Mouse (Mus musculus) intestine, embryonic 14.5 days (tissue): Measurements from ENCODE around the gene Serpina1e. TPM values are rescaled to one million over a fixed set of nuclear protein-coding genes. Genes with fewer than 3 reads are reported as not detected.
A peak's percentile ranks its signal among the peaks of the same experiment; 100 is the strongest.
"Not testable (repeated sequence)": the region's sequence is repeated elsewhere in the genome, so short reads cannot be mapped to it uniquely, and the experiment has no call there.

Experiments
- ATAC-seq: fragments of 200-750 bp; cut with Nextera tagmentation; replicated peaks from 2 replicates; pipeline ENCODE4 v1.8.0; 2017; ENCODE audit warnings: low read depth, moderate number of reproducible peaks, moderate TSS enrichment, moderate library complexity; ENCODE audit not compliant: low FRiP score, low TSS enrichment
- DNase-seq: peaks from one replicate; pipeline ENCODE4 v3.0.0-alpha.2; 2018; ENCODE audit warnings: low spot score
- H3K27ac ChIP-seq: fragments of 300-500 bp; sonication (generic); 2 replicates; pipeline ENCODE4 v1.5.1; 2014; ENCODE audit warnings: low read depth, mild to moderate bottlenecking, control low read depth
- H3K27me3 ChIP-seq: fragments of 300-500 bp; sonication (generic); replicated peaks from 2 replicates; pipeline ENCODE4 v1.6.1; 2014; ENCODE audit warnings: low read length, control low read depth; ENCODE audit not compliant: control insufficient read depth, insufficient read depth
- H3K36me3 ChIP-seq: fragments of 300-500 bp; sonication (generic); 2 replicates; pipeline ENCODE4 v1.6.1; 2014; ENCODE audit warnings: low read length, control low read depth; ENCODE audit not compliant: control insufficient read depth, insufficient read depth
- H3K4me1 ChIP-seq: fragments of 300-500 bp; sonication (generic); replicated peaks from 2 replicates; pipeline ENCODE4 v1.6.1; 2014; ENCODE audit warnings: low read length, control low read depth, mixed read lengths; ENCODE audit not compliant: control insufficient read depth, insufficient read depth
- H3K4me2 ChIP-seq: fragments of 300-500 bp; sonication (generic); 2 replicates; pipeline ENCODE4 v1.6.1; 2014; ENCODE audit warnings: low read length
- H3K4me3 ChIP-seq: fragments of 300-500 bp; sonication (generic); 2 replicates; pipeline ENCODE4 v1.5.1; 2014; ENCODE audit warnings: low read depth, low read length, control low read depth, mixed read lengths
- H3K9ac ChIP-seq: fragments of 300-500 bp; sonication (generic); 2 replicates; pipeline ENCODE4 v1.6.1; 2014; ENCODE audit warnings: mild to moderate bottlenecking, low read length
- H3K9me3 ChIP-seq: fragments of 300-500 bp; sonication (generic); 2 replicates; pipeline ENCODE4 v1.6.1; 2016; ENCODE audit warnings: low read length, control low read depth; ENCODE audit not compliant: control insufficient read depth
- WGBS: fragments of 180-500 bp; shearing (Covaris S2); extraction: QIAGEN DNeasy Blood & Tissue Kit; methylation state at CpG from one replicate; pipeline ENCODE4 v1.1.7; 2014; 5-methylcytosine and 5-hydroxymethylcytosine counted together
- polyA plus RNA-seq: library from polyadenylated mRNA; unstranded; fragments of >200 nt; fragmentation: Nextera tagmentation; extraction: Ambion mirVana; gene quantifications from 2 replicates; pipeline ENCODE4 v1.2.1, GENCODE M21; 2014

Serpina1e gene
- polyA plus RNA-seq, 1 experiment from 2014 or later, result 9.2 TPM

DNA sequence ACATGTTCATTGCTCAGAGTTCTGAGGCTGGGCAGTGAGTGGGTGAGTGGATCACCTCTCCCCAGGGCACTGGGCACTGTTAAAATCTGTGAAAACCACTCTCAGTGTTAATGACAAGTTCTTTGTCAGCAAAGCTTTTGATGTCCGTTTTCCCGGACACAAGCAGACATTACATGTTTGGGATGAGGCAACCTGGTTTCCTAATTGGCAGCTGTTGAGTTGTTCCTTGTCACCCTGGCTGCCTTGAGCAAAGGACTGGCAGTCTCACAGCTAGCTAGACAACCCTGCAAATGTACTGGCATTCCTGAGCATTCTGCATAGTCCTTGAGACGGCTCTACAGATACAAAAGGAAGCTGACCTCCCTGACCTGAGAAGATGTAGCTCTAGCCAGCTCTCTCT lies 18.3 kb upstream of the Serpina1e start:
- Histone ChIP-seq H3K27ac (no peak overlapping the region), H3K4me2 (no peak overlapping the region), H3K27me3 (no peaks in the 10 kb centered on the region), H3K4me1 (no peaks in the 10 kb centered on the region), H3K9ac (no peak overlapping the region), H3K9me3 (no peaks in the 10 kb centered on the region), H3K4me3 (no peak overlapping the region), H3K36me3 (no peaks in the 10 kb centered on the region)
- 72% methylated on average over 3 of the region's 3 CpGs for WGBS
- no peak for ATAC-seq
- DNase-seq, result no peak

DNA sequence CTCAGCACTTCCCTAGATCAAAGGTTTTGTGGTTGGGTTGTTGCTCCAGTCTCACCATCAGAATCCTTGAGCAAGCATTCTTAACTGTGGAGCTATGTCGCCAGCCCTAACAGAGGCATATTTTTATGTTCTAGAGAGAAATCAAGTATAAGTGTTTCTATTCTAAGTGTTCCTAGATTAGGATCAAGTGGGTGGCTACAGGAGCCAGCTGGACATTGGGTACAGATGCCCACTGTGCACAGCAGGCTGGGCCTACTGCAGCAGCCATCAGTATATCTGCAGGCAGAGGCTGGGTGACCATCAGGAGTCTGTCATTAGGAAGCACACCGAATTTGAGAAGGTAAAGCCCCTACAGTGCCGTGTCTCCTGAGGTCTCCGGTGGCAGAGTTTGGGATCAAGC lies 12.3 kb upstream of the Serpina1e start:
- Histone ChIP-seq H3K4me1 (no peaks in the 10 kb centered on the region), H3K9ac (no peak overlapping the region), H3K27ac (no peak overlapping the region), H3K4me3 (no peak overlapping the region), H3K27me3 (no peaks in the 10 kb centered on the region), H3K4me2 (no peak overlapping the region), H3K36me3 (no peaks in the 10 kb centered on the region), H3K9me3 (0 out of 2 replicates have a peak, but pooled peaks cover 2% of the 10 kb centered on the region)
- ATAC-seq, result no peak
- WGBS, result 92% methylated on average over 4 of the region's 4 CpGs
- no peak for DNase-seq

DNA sequence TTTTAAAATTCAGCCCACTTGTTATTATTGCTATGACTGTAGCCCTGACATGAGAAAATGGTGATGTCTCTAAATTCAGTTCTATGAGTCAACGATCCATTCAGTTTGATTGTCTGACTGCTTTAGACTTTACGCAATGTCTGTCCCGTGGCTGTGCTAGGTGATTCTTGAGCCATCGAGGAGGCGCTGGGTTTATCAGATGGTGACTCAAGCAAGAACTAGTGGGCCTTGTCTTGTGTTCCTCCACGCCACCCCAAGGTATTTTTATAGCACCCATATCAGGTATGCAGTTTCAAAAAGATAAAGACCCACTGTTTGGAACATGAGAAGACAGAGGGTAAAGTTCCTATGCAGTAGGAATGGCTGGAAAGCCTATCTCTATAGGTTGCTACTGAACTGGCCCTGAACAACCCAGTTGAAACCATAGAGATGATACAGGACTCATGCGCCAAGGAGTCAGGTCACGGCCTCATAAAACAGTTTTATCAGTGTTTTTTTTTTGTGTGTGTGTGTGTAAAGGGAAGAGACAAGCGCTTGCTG lies 10.9 kb upstream of the Serpina1e start:
- DNase-seq (no peak), ATAC-seq (peak; percentile 84)
- Histone ChIP-seq H3K9ac (no peak overlapping the region), H3K27me3 (no peaks in the 10 kb centered on the region), H3K4me1 (no peaks in the 10 kb centered on the region), H3K27ac (no peak overlapping the region), H3K4me2 (no peak overlapping the region), H3K9me3 (0 out of 2 replicates have a peak, but pooled peaks cover 2% of the 10 kb centered on the region), H3K4me3 (no peak overlapping the region), H3K36me3 (no peaks in the 10 kb centered on the region)
- WGBS, result 76% methylated on average over 9 of the region's 9 CpGs

DNA sequence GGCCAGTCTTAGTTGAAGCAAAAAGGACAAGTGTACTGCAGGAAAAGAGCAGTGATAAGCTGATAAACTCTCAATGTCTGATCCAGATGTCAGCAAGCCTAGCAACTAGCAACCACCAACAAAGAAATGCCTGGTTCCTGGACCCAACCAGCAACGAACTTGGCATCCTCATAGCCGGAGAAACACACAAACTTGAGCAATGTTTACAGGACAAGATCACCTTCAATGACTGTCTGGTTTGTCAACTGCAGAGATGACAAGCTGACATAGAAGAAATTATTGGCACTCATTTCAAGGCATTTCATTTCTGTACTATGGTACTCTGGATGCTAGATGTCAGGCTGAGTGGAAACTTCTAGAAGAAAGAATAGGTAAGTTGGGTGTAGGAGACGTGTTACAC lies 8.0 kb upstream of the Serpina1e start:
- H3K4me1 ChIP-seq, result no peaks in the 10 kb centered on the region
- H3K4me2 ChIP-seq, result no peak overlapping the region
- no peak overlapping the region for H3K4me3 ChIP-seq
- 81% methylated on average over 3 of the region's 3 CpGs for WGBS
- H3K36me3 ChIP-seq, result no peaks in the 10 kb centered on the region
- H3K27me3 ChIP-seq, result no peaks in the 10 kb centered on the region
- H3K9ac ChIP-seq, result no peak overlapping the region
- H3K27ac ChIP-seq, result no peak overlapping the region
- 0 out of 2 replicates have a peak, but pooled peaks cover 2% of the 10 kb centered on the region for H3K9me3 ChIP-seq
- DNase-seq (no peak), ATAC-seq (no peak)

DNA sequence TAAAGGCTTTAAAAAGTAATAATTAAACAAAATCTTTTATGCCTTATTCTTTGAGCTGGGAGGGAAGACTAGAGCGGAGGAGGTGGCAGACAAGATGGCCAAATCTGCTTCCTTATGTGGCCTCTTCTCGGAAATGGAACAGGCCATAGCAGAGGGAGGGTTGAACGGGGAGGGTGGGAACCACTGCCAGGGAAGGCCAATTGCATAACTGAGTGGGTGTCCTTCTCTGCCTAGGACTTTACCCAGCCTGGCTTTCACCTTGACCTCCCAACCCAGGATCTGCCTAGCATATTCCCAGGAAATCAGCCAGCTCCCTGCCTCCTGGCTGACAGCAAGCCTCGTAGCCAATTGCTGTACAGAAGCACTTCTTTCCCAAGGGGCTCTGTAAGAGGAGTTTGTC lies 4.5 kb upstream of the Serpina1e start:
- Histone ChIP-seq H3K4me1 (no peaks in the 10 kb centered on the region), H3K27me3 (no peaks in the 10 kb centered on the region), H3K27ac (no peak overlapping the region), H3K4me3 (no peak overlapping the region), H3K4me2 (no peak overlapping the region), H3K9ac (no peak overlapping the region), H3K9me3 (no peaks in the 10 kb centered on the region), H3K36me3 (no peaks in the 10 kb centered on the region)
- 78% methylated on average over 4 of the region's 4 CpGs for WGBS
- DNase-seq, result no peak
- ATAC-seq, result no peak

DNA sequence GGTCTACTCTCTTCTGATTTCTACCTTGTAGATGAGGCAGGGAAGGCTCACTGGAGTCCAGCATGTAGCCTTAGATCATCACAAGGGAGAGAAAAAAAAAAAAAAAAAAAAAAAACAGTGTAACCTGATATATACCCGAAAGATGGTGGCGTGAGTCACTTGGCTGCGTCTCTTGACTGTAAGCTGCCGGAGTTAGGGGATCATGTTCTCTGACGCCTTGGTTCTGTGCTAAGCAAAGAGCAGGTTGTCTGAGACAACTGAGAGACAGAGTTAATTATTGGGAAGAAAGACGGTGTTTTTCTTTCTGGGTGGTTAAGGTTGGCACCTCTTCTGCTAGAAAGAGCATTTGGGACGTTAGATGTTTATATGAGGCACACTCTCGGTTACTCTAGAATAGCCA lies 4.1 kb upstream of the Serpina1e start:
- WGBS, result 71% methylated on average over 8 of the region's 8 CpGs
- DNase-seq (no peak), ATAC-seq (no peak)
- Histone ChIP-seq H3K4me3 (no peak overlapping the region), H3K9ac (no peak overlapping the region), H3K9me3 (no peaks in the 10 kb centered on the region), H3K27ac (no peak overlapping the region), H3K36me3 (no peaks in the 10 kb centered on the region), H3K4me1 (no peaks in the 10 kb centered on the region), H3K4me2 (no peak overlapping the region), H3K27me3 (no peaks in the 10 kb centered on the region)

DNA sequence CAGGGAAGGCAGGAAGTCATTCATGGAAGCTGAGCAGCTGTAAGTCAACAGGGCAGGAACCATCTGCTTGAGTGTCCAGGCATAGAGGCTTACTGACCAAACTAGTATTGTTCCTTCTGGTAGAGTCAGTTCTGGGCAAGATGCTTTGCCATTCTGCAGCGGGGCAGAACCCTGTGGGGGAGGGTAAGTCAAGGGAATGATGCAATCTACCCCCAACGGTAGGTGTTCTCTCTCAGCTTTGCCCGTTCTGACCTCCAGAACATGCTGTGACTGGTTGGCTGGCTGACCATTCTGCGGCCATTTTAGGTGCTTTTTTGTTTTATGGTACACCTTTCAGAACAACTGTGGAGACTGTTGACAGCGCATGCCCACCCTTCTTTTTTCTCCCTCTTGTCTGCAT lies 3.6 kb upstream of the Serpina1e start:
- no peak overlapping the region for H3K9ac ChIP-seq
- H3K9me3 ChIP-seq, result no peaks in the 10 kb centered on the region
- H3K4me3 ChIP-seq, result no peak overlapping the region
- no peak overlapping the region for H3K4me2 ChIP-seq
- ATAC-seq, result no peak
- no peaks in the 10 kb centered on the region for H3K36me3 ChIP-seq
- no peak for DNase-seq
- 90% methylated on average over 5 of the region's 5 CpGs for WGBS
- H3K4me1 ChIP-seq, result no peaks in the 10 kb centered on the region
- no peak overlapping the region for H3K27ac ChIP-seq
- no peaks in the 10 kb centered on the region for H3K27me3 ChIP-seq

DNA sequence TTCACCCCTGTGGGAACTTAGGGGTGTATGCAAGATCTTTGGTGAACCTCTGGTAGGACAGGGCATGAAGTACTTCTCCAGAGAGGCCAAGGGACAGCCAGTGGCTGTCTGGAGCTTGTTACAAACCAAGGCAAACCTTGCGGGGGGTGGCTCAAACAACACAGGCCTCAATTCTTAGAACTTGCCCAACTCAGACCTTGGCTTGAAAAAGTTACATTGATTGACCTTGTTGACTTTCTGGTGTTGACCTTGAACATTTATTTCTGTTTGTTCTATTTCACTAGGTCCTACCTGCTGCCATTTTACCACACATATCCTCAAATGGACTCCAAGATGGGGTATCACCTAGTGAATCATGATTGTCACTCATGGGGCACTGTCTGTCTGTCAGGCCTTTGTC lies 2.9 kb upstream of the Serpina1e start:
- Histone ChIP-seq H3K36me3 (no peaks in the 10 kb centered on the region), H3K4me3 (no peak overlapping the region), H3K9ac (no peak overlapping the region), H3K9me3 (no peaks in the 10 kb centered on the region), H3K27ac (no peak overlapping the region), H3K27me3 (no peaks in the 10 kb centered on the region), H3K4me1 (no peaks in the 10 kb centered on the region), H3K4me2 (no peak overlapping the region)
- ATAC-seq (no peak), DNase-seq (no peak)
- WGBS, result 95% methylated on average over 1 of the region's 1 CpGs

DNA sequence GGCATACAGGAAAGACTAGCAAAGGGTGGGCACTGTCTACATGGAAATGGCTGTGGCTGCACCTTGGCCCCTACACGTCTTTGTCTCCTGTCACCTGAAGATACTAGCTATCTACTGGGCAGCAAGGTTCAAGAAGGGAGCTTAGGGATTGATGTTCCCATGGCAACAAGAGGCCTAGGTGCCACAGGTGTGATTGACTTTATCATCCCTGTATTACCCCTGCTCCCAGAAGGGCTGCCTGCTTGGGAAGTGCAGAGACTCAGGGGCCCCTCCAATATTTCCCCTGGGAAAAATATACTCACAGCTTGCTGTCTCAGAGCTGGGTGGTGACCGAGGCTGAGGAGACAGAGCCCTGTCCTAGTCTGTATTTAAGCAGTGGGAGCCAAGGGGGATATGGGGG lies 2.2 kb downstream of the Serpina1e start:
- H3K36me3 ChIP-seq, H3K4me3 ChIP-seq, H3K4me2 ChIP-seq, H3K27me3 ChIP-seq, H3K4me1 ChIP-seq, ATAC-seq, H3K9me3 ChIP-seq, H3K9ac ChIP-seq, DNase-seq, H3K27ac ChIP-seq: not testable (repeated sequence)
- 63% methylated on average over 2 of the region's 2 CpGs for WGBS
